Mouse (Mus musculus) liver, postnatal 0 days (tissue): ENCODE data around the gene Ptges2.

ENCODE experiments used
- CTCF ChIP-seq: sonication (generic); IDR thresholded peaks from 2 replicates; pipeline ENCODE4 v1.5.1; 2016; ENCODE audit warnings: antibody characterized with exemption, low read depth
- EP300 ChIP-seq: IDR thresholded peaks from 2 replicates; pipeline ENCODE4 v1.6.1; 2016; ENCODE audit warnings: antibody characterized with exemption, low read depth, mild to moderate bottlenecking

DNA sequence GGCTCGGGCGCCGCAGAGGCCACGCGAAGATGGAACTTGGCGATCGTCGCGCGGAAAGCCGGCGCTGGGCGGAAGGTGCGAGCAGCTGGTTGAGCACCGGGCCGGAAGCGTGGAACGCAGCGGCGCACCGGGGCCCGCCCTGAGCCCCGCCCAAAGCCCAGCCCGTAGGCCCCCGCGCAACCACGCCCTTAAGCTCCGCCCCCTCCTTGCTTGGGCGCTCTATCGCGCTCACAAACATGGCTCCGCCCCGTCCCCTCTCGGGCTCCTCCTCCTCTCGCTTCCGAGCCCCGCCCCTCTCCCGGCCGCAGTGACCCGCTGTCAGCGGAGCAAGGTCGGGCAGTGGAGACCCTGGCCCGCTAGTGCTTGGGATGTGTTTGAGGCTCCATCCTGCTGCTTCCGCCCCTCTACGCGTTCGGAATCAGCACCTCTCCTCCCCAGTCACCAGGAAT, 13.9 kb upstream of the Ptges2 start, which contains the start of gene 1110008P14Rik:
- no peak for TF ChIP-seq CTCF
- no peak for TF ChIP-seq EP300
